Mouse (Mus musculus) liver, embryonic 16.5 days (tissue): ENCODE measurements around the gene Prkn. TPM values are rescaled to one million over a fixed set of nuclear protein-coding genes. Genes with fewer than 3 reads are reported as not detected.

Source experiments
- ATAC-seq: fragments of 200-750 bp; cut with Nextera tagmentation; 2 replicates; pipeline ENCODE4 v1.8.0; 2017; ENCODE audit warnings: low read depth, mild to moderate bottlenecking, moderate number of reproducible peaks, moderate library complexity
- H3K27ac ChIP-seq: fragments of 300-500 bp; sonication (generic); 2 replicates; pipeline ENCODE4 v1.5.1; 2014; ENCODE audit warnings: mild to moderate bottlenecking, low read length
- H3K27me3 ChIP-seq: fragments of 300-500 bp; sonication (generic); 2 replicates; pipeline ENCODE4 v1.6.1; 2014; ENCODE audit warnings: low read depth, low read length, mixed read lengths; ENCODE audit not compliant: control insufficient read depth, insufficient read depth
- H3K36me3 ChIP-seq: fragments of 300-500 bp; sonication (generic); 2 replicates; pipeline ENCODE4 v1.6.1; 2014; ENCODE audit warnings: mild to moderate bottlenecking; ENCODE audit not compliant: control insufficient read depth, insufficient read depth
- H3K4me1 ChIP-seq: fragments of 300-500 bp; sonication (generic); 2 replicates; pipeline ENCODE4 v1.6.1; 2014; ENCODE audit warnings: low read depth, low read length, mixed read lengths; ENCODE audit not compliant: control insufficient read depth
- H3K4me2 ChIP-seq: fragments of 300-500 bp; sonication (generic); 2 replicates; pipeline ENCODE4 v1.6.1; 2014; ENCODE audit warnings: low read depth, low read length, mixed read lengths
- H3K4me3 ChIP-seq: fragments of 300-500 bp; sonication (generic); 2 replicates; pipeline ENCODE4 v1.5.1; 2014; ENCODE audit warnings: low read depth, mild to moderate bottlenecking, low read length
- H3K9ac ChIP-seq: fragments of 300-500 bp; sonication (generic); 2 replicates; pipeline ENCODE4 v1.6.1; 2014; ENCODE audit warnings: low read depth, low read length
- H3K9me3 ChIP-seq: fragments of 300-500 bp; sonication (generic); replicated peaks from 2 replicates; pipeline ENCODE4 v1.6.1; 2016; ENCODE audit warnings: low read length; ENCODE audit not compliant: control insufficient read depth
- WGBS: fragments of 180-500 bp; shearing (Covaris S2); extraction: QIAGEN DNeasy Blood & Tissue Kit; methylation state at CpG from one replicate; pipeline ENCODE4 v1.1.7; 2014; ENCODE audit not compliant: insufficient replicate concordance; 5-methylcytosine and 5-hydroxymethylcytosine counted together
- polyA plus RNA-seq: library from polyadenylated mRNA; unstranded; fragments of >200 nt; fragmentation: Nextera tagmentation; extraction: Ambion mirVana; gene quantifications from 2 replicates; pipeline ENCODE4 v1.2.1, GENCODE M21; 2015

Prkn gene
- polyA plus RNA-seq, 1 experiment from 2014 or later: 0.70 TPM

DNA sequence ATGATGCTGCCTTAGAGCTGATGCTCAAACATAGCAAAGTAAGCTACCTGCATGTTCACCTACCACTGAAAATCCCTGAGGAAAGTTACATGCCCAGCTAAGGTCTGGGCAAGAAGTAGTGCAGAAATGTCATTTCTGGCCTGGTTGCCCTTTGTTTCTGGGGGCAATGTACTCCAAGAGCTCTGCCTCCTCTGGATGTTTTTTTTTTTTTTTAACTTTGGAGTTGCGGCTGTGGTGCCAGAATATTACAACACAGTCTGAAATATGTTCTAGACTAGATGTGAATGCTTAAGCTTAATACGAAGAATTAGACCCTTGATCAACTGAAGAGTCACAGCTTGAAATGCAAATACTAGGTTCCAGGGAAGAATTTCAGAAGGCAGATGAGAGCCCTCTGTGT is 911.1 kb downstream of the Prkn start:
- Histone ChIP-seq H3K9ac (no peak overlapping the region), H3K36me3 (no peaks in the 10 kb centered on the region), H3K4me3 (no peak overlapping the region), H3K4me2 (no peak overlapping the region), H3K9me3 (no peaks in the 10 kb centered on the region), H3K4me1 (no peaks in the 10 kb centered on the region), H3K27ac (no peak overlapping the region), H3K27me3 (no peaks in the 10 kb centered on the region)
- no peak for ATAC-seq
- WGBS: 64% methylated on average over 2 of the region's 2 CpGs

- ATAC-seq: no peak
- no peak overlapping the region for H3K27ac ChIP-seq
- no peaks in the 10 kb centered on the region for H3K27me3 ChIP-seq
These were observed 912.5 kb downstream of the Prkn start for GRCm38 (mm10) chr17:11752686-11753085.

DNA sequence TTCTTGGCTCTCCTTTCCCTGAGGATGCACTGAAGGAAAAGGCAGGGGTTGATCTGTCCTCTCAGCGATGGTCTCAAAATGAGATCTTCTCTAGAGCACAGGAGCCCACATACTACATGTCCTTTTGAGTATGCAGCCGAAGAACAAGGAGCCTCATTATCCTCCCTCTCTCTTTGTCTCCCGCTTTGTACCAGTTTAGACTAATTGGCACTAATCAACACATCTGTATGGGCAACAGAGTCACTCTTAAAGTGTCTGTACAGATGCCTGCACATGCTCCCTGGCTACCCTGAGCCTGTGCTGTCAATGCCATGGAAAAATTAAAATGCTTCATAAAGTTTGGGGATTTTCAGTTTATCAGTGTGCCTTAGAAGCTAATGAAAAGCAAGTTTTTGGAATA is 924.9 kb downstream of the Prkn start:
- Histone ChIP-seq H3K9ac (no peak overlapping the region), H3K27ac (no peak overlapping the region), H3K9me3 (no peaks in the 10 kb centered on the region), H3K4me2 (no peak overlapping the region), H3K27me3 (no peaks in the 10 kb centered on the region), H3K4me1 (no peaks in the 10 kb centered on the region), H3K4me3 (no peak overlapping the region), H3K36me3 (no peaks in the 10 kb centered on the region)
- WGBS: 56% methylated on average over 3 of the region's 3 CpGs
- no peak for ATAC-seq

More at GRCm38 (mm10) chr17:11752686-11753085, 912.5 kb downstream of the Prkn start:
- Histone ChIP-seq H3K4me2 (no peak overlapping the region), H3K4me3 (no peak overlapping the region), H3K4me1 (no peaks in the 10 kb centered on the region), H3K9me3 (no peaks in the 10 kb centered on the region), H3K36me3 (no peaks in the 10 kb centered on the region), H3K9ac (no peak overlapping the region)
- 30% methylated on average over 2 of the region's 2 CpGs for WGBS

- ATAC-seq: no peak
These were observed 925.4 kb downstream of the Prkn start for GRCm38 (mm10) chr17:11765581-11765980.

DNA sequence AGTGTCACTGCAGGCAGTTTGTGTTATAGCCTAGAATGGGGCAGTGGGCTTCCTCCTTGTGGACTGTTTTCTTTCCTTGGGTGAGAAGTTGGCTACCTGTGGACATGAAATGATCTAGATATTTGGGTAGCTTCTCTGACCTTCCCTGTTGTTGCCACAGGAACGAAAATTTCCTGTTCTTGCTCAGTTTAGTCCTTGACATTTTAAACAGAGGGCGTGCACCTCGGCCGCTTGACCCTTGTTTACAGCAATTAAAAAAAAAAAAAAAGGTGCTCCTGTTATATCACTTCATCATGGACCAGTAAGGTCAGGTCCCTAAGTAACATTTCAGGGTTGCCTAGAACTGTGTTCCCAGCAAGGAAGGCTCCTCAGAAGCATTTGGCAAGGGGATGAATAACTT is 927.1 kb downstream of the Prkn start:
- 47% methylated on average over 4 of the region's 4 CpGs for WGBS
- Histone ChIP-seq H3K27ac (no peak overlapping the region), H3K36me3 (no peaks in the 10 kb centered on the region), H3K4me2 (no peak overlapping the region), H3K27me3 (no peaks in the 10 kb centered on the region), H3K4me1 (no peaks in the 10 kb centered on the region), H3K9me3 (no peaks in the 10 kb centered on the region), H3K9ac (no peak overlapping the region), H3K4me3 (no peak overlapping the region)
- ATAC-seq: no peak

More at GRCm38 (mm10) chr17:11765581-11765980, 925.4 kb downstream of the Prkn start:
- WGBS: 49% methylated on average over 2 of the region's 2 CpGs
- Histone ChIP-seq H3K4me1 (no peaks in the 10 kb centered on the region), H3K27ac (no peak overlapping the region), H3K27me3 (no peaks in the 10 kb centered on the region), H3K9me3 (no peaks in the 10 kb centered on the region), H3K36me3 (no peaks in the 10 kb centered on the region), H3K9ac (no peak overlapping the region), H3K4me3 (no peak overlapping the region), H3K4me2 (no peak overlapping the region)

DNA sequence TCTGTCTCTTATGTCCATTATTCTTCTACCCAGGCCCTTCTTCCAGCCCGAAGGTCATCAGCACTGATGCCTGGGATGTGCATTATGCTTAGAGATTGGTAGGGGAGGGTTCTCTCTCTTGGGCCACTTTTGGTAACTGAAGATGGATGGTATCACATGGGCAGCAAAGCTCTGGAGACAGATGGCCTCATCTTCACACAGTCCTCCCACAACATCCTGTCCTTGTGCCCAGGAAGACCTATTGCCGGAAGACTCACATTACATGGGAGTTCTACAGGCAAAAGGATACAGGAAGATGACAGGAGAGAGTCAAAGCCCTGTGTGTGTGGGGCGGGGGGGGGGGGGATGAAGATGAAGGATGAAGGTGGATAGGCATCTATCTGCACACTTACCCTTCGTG is 928.2 kb downstream of the Prkn start:
- ATAC-seq: no peak
- Histone ChIP-seq H3K4me2 (no peak overlapping the region), H3K4me1 (no peaks in the 10 kb centered on the region), H3K4me3 (no peak overlapping the region), H3K9ac (no peak overlapping the region), H3K9me3 (no peaks in the 10 kb centered on the region), H3K36me3 (no peaks in the 10 kb centered on the region), H3K27me3 (no peaks in the 10 kb centered on the region), H3K27ac (no peak overlapping the region)
- whole genome bisulfite sequencing: 64% methylated on average over 3 of the region's 4 CpGs

- H3K4me3 ChIP-seq: no peak overlapping the region
- no peak overlapping the region for H3K27ac ChIP-seq
- H3K27me3 ChIP-seq: no peaks in the 10 kb centered on the region
- no peaks in the 10 kb centered on the region for H3K9me3 ChIP-seq
- H3K36me3 ChIP-seq: no peaks in the 10 kb centered on the region
- H3K4me2 ChIP-seq: no peak overlapping the region
- no peak for ATAC-seq
- no peak overlapping the region for H3K9ac ChIP-seq
- no peaks in the 10 kb centered on the region for H3K4me1 ChIP-seq
- 74% methylated on average over 1 of the region's 1 CpGs for WGBS
These were observed 928.8 kb downstream of the Prkn start for GRCm38 (mm10) chr17:11768971-11769370.

DNA sequence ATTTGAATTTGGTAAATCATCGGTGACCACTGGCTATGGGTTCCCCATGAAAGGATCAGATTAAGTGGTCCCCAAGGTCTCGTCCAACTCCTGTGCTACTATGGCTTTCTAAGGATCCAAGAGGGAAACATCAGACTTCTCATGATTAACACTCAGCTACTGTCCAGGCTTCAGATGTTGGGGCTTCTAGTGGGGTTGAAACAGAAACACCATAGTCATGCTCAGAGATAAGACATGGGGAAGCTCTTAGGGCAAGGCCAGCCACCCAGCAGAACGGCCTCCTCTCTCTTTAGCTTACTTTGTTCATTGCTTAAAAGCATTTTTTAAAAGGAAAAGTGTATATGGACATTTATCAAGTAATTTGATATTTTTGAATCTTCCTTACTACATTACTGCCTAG is 929.3 kb downstream of the Prkn start:
- Histone ChIP-seq H3K27ac (no peak overlapping the region), H3K4me1 (no peaks in the 10 kb centered on the region), H3K9ac (no peak overlapping the region), H3K4me3 (no peak overlapping the region), H3K4me2 (no peak overlapping the region), H3K9me3 (no peaks in the 10 kb centered on the region), H3K27me3 (no peaks in the 10 kb centered on the region), H3K36me3 (no peaks in the 10 kb centered on the region)
- no peak for ATAC-seq
- WGBS: 31% methylated on average over 3 of the region's 3 CpGs

DNA sequence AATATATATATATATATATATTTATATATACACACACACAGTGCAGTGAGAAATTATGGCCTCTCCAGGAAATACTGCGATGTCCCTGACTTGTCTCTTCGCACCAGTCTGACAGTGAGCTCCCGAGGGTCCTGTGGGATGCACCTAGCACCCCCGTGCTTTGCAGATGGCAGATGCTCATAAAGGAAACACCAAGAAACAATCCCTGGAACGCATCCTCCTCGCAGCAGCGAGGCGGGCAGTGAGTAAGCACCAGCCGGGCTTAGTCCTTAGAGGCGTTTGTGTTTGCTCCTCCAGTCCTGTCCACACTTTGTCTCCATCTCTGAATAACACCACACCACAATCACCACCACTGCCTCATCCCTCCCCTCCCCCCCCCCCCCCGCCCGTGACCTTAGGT is 939.4 kb downstream of the Prkn start:
- Histone ChIP-seq H3K27ac (no peak overlapping the region), H3K27me3 (no peaks in the 10 kb centered on the region), H3K4me1 (no peaks in the 10 kb centered on the region), H3K36me3 (no peaks in the 10 kb centered on the region), H3K9ac (no peak overlapping the region), H3K4me3 (no peak overlapping the region), H3K9me3 (no peaks in the 10 kb centered on the region), H3K4me2 (no peak overlapping the region)
- 62% methylated on average over 11 of the region's 12 CpGs for WGBS
- ATAC-seq: no peak

DNA sequence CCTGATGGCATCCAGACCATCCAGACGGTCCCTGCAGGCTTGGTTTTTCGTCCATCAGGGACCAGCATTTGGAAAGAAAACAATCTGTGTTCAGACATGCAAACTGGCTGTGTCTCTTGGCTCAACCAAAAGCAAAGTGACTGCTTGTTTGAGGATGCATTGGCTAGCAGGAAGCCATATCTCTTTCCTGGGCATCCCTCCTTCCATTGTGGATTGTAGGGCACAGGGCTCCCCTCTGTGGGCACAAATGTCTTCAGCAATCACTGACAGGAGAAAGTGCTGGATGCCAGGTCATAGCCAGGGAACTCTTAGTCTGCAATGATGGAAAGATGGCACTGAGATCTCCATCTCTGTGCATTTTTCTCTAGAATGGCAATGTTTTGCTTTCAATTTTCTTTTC is 939.8 kb downstream of the Prkn start:
- Histone ChIP-seq H3K4me3 (no peak overlapping the region), H3K27ac (no peak overlapping the region), H3K36me3 (no peaks in the 10 kb centered on the region), H3K4me2 (no peak overlapping the region), H3K9me3 (no peaks in the 10 kb centered on the region), H3K9ac (no peak overlapping the region), H3K27me3 (no peaks in the 10 kb centered on the region), H3K4me1 (no peaks in the 10 kb centered on the region)
- WGBS: 57% methylated on average over 2 of the region's 2 CpGs
- no peak for ATAC-seq
